Comparison of ENCODE assay signal across 8 mouse cellular contexts in genomic region chr2:33887328-33888099, GRCm38 (mm10). TPM values are rescaled to one million over a fixed set of nuclear protein-coding genes. Genes with fewer than 3 reads are reported as not detected.
DNase-seq lines count a peak whose midpoint lies in the region; ATAC-seq and TF ChIP-seq lines count a peak whose summit lies in the region.

Mvb12b (minus strand) TSS chr2:33887946.

- H3K9ac ChIP-seq in heart, embryonic 13.5 days: peak within 1 kb of the TSS; percentile 98
- peak within 1 kb of the TSS; percentile 99 for H3K9ac ChIP-seq in kidney, embryonic 16.5 days (replicated peaks; ENCODE audit: low read length)
- peak within 1 kb of the TSS; percentile 95 for H3K9ac ChIP-seq in liver, embryonic 13.5 days
- H3K9ac ChIP-seq in neural tube, embryonic 11.5 days (ENCODE audit: low read length): peak within 1 kb of the TSS; percentile 99

- TF ChIP-seq POLR2A in bone marrow, adult 2 months (IDR thresholded peaks at IDR 0.05; ENCODE audit: borderline replicate concordance, control insufficient read depth, low read depth, low read length): no peak
- peak; percentile 57 for TF ChIP-seq POLR2A in embryonic fibroblast, embryonic 13.5 days (IDR thresholded peaks at IDR 0.05; ENCODE audit: low read depth, low read length)
- no peak for TF ChIP-seq POLR2A in testis, adult 2 months (IDR thresholded peaks at IDR 0.05; ENCODE audit: control insufficient read depth, low read depth, low read length)

- 0 out of 2 replicates have a peak, but pooled peaks cover under 1% of the 10 kb centered on the region for H3K27me3 ChIP-seq in heart, embryonic 13.5 days (replicated peaks)
- H3K27me3 ChIP-seq in kidney, embryonic 16.5 days (ENCODE audit: insufficient read depth, low read length): no peaks in the 10 kb centered on the region
- 0 out of 2 replicates have a peak, but pooled peaks cover 3% of the 10 kb centered on the region for H3K27me3 ChIP-seq in liver, embryonic 13.5 days
- no peaks in the 10 kb centered on the region for H3K27me3 ChIP-seq in neural tube, embryonic 11.5 days (ENCODE audit: control insufficient read depth, insufficient read depth, low read length)
- no peaks in the 10 kb centered on the region for H3K27me3 ChIP-seq in testis, adult 2 months (ENCODE audit: control insufficient read depth, insufficient read depth, low read length)

- H3K4me3 ChIP-seq in bone marrow, adult 2 months (replicated peaks; ENCODE audit: control insufficient read depth, low read depth, low read length): peak within 1 kb of the TSS; percentile 89
- peak within 1 kb of the TSS; percentile 54 for H3K4me3 ChIP-seq in embryonic fibroblast, embryonic 13.5 days (ENCODE audit: insufficient read depth, low read length)
- H3K4me3 ChIP-seq in heart, embryonic 13.5 days: peak within 1 kb of the TSS; percentile 90
- peak within 1 kb of the TSS; percentile 77 for H3K4me3 ChIP-seq in kidney, embryonic 16.5 days (ENCODE audit: low read length)
- H3K4me3 ChIP-seq in liver, embryonic 13.5 days (replicated peaks): peak within 1 kb of the TSS; percentile 85
- H3K4me3 ChIP-seq in neural tube, embryonic 11.5 days (ENCODE audit: low read depth, low read length): peak within 1 kb of the TSS; percentile 88
- H3K4me3 ChIP-seq in testis, adult 2 months (ENCODE audit: control insufficient read depth, low read depth, low read length): peak within 1 kb of the TSS; percentile 87

- DNase-seq in CD4-positive, CD25-positive, alpha-beta regulatory T cell, adult 2 months (ENCODE audit: low read depth, low spot score): peak; percentile 74
- DNase-seq in liver, embryonic 13.5 days: peak; percentile 45
- peak; percentile 74 for DNase-seq in neural tube, embryonic 11.5 days (ENCODE audit: low spot score)

- H3K4me1 ChIP-seq in bone marrow, adult 2 months (ENCODE audit: control insufficient read depth, insufficient read depth, low read length): peaks cover 1% of the 10 kb centered on the region; the same call in 1 of the 2 replicates
- H3K4me1 ChIP-seq in embryonic fibroblast, embryonic 13.5 days (ENCODE audit: control insufficient read depth, insufficient read depth, low read length): no peaks in the 10 kb centered on the region; the same call in 1 of the 2 replicates
- H3K4me1 ChIP-seq in heart, embryonic 13.5 days: peaks cover 29% of the 10 kb centered on the region
- peaks cover 32% of the 10 kb centered on the region for H3K4me1 ChIP-seq in kidney, embryonic 16.5 days (ENCODE audit: insufficient read depth, low read length)
- peaks cover 42% of the 10 kb centered on the region for H3K4me1 ChIP-seq in liver, embryonic 13.5 days (replicated peaks)
- peaks cover 28% of the 10 kb centered on the region for H3K4me1 ChIP-seq in neural tube, embryonic 11.5 days (ENCODE audit: control insufficient read depth, insufficient read depth, low read length)
- peaks cover 9% of the 10 kb centered on the region for H3K4me1 ChIP-seq in testis, adult 2 months (ENCODE audit: control insufficient read depth, insufficient read depth, low read length)

- peak; percentile 75 for ATAC-seq in heart, embryonic 13.5 days (ENCODE audit: extremely low read depth, insufficient number of reproducible peaks, low FRiP score, low TSS enrichment)
- peak; percentile 92 for ATAC-seq in kidney, embryonic 16.5 days (ENCODE audit: low FRiP score, low TSS enrichment)
- peak; percentile 81 for ATAC-seq in liver, embryonic 13.5 days (ENCODE audit: low read depth)
- peak; percentile 63 for ATAC-seq in neural tube, embryonic 11.5 days (ENCODE audit: insufficient read depth, low FRiP score, low TSS enrichment)

- no peaks in the 10 kb centered on the region for H3K9me3 ChIP-seq in heart, embryonic 13.5 days
- H3K9me3 ChIP-seq in kidney, embryonic 16.5 days (ENCODE audit: low read length): no peaks in the 10 kb centered on the region
- H3K9me3 ChIP-seq in liver, embryonic 13.5 days (replicated peaks): no peaks in the 10 kb centered on the region
- no peaks in the 10 kb centered on the region for H3K9me3 ChIP-seq in neural tube, embryonic 11.5 days (ENCODE audit: control insufficient read depth, low read length)

- peak within 1 kb of the TSS; percentile 83 for H3K4me2 ChIP-seq in heart, embryonic 13.5 days
- H3K4me2 ChIP-seq in kidney, embryonic 16.5 days (replicated peaks; ENCODE audit: low read depth, low read length): peak within 1 kb of the TSS; percentile 72
- H3K4me2 ChIP-seq in liver, embryonic 13.5 days: peak within 1 kb of the TSS; percentile 97
- peak within 1 kb of the TSS; percentile 88 for H3K4me2 ChIP-seq in neural tube, embryonic 11.5 days (ENCODE audit: low read depth)

- peak within 1 kb of the TSS; percentile 84 for H3K27ac ChIP-seq in bone marrow, adult 2 months (ENCODE audit: control insufficient read depth, insufficient read depth, low read depth, low read length, poor library complexity)
- H3K27ac ChIP-seq in embryonic fibroblast, embryonic 13.5 days (ENCODE audit: insufficient read depth, low read length): no peak within 1 kb of the TSS
- H3K27ac ChIP-seq in heart, embryonic 13.5 days (replicated peaks): peak within 1 kb of the TSS; percentile 82
- peak within 1 kb of the TSS; percentile 93 for H3K27ac ChIP-seq in kidney, embryonic 16.5 days (ENCODE audit: low read length)
- peak within 1 kb of the TSS; percentile 90 for H3K27ac ChIP-seq in liver, embryonic 13.5 days
- peak within 1 kb of the TSS; percentile 99 for H3K27ac ChIP-seq in neural tube, embryonic 11.5 days (ENCODE audit: low read depth, low read length)
- H3K27ac ChIP-seq in testis, adult 2 months (ENCODE audit: control insufficient read depth, insufficient read depth, low read depth, low read length): no peak within 1 kb of the TSS; the same call in 1 of the 2 replicates

- H3K36me3 ChIP-seq in heart, embryonic 13.5 days: no peaks in the 10 kb centered on the region
- no peaks in the 10 kb centered on the region for H3K36me3 ChIP-seq in kidney, embryonic 16.5 days (ENCODE audit: insufficient read depth, low read length)
- no peaks in the 10 kb centered on the region for H3K36me3 ChIP-seq in liver, embryonic 13.5 days
- no peaks in the 10 kb centered on the region for H3K36me3 ChIP-seq in neural tube, embryonic 11.5 days (ENCODE audit: control insufficient read depth, insufficient read depth, low read length)
- no peaks in the 10 kb centered on the region for H3K36me3 ChIP-seq in testis, adult 2 months (ENCODE audit: control insufficient read depth, insufficient read depth, low read length)

- WGBS in bone marrow, adult 2 months: 3% methylated on average over 58 of the region's 67 CpGs
- under 1% methylated on average over 27 of the region's 67 CpGs for WGBS in heart, embryonic 13.5 days
- under 1% methylated on average over 28 of the region's 67 CpGs for WGBS in kidney, embryonic 16.5 days
- WGBS in liver, embryonic 13.5 days (ENCODE audit: insufficient replicate concordance): under 1% methylated on average over 49 of the region's 67 CpGs
- 0% methylated on average over 16 of the region's 67 CpGs for WGBS in neural tube, embryonic 11.5 days

- no peak for TF ChIP-seq CTCF in bone marrow, adult 2 months (IDR thresholded peaks at IDR 0.05; ENCODE audit: control insufficient read depth, insufficient read depth, low read length)
- no peak for TF ChIP-seq CTCF in embryonic fibroblast, embryonic 13.5 days (IDR thresholded peaks at IDR 0.05; ENCODE audit: borderline replicate concordance, insufficient read depth, low read length)
- TF ChIP-seq CTCF in testis, adult 2 months (IDR thresholded peaks at IDR 0.05; ENCODE audit: control insufficient read depth, insufficient read depth, insufficient replicate concordance, low read depth, low read length): no peak

RNA-seq across cellular contexts. Expression of gene Mvb12b, which starts in this region (rescaled TPM):
- polyA plus RNA-seq in bone marrow, adult 2 months (2011; ENCODE audit: insufficient read depth, insufficient read length, low replicate concordance, missing spikeins): 18.3 and 38.3 TPM in 2 replicates
- polyA plus RNA-seq in embryonic fibroblast, embryonic 13.5 days (2011; ENCODE audit: insufficient read length, low read depth, missing spikeins): 21.2 and 26.2 TPM in 2 replicates
- polyA plus RNA-seq in heart, embryonic 13.5 days (2015; fragmentation: Nextera tagmentation; extraction: Ambion mirVana): 10.9 and 11.3 TPM in 2 replicates
- polyA plus RNA-seq in kidney, embryonic 16.5 days (2015; fragmentation: Nextera tagmentation; extraction: Ambion mirVana): 14.2 and 16.4 TPM in 2 replicates
- 11.8 and 14.5 TPM in 2 replicates for polyA plus RNA-seq in liver, embryonic 13.5 days (2015; fragmentation: Nextera tagmentation; extraction: Ambion mirVana)
- 37.0 and 43.7 TPM in 2 replicates for polyA plus RNA-seq in neural tube, embryonic 11.5 days (2014; fragmentation: Nextera tagmentation; extraction: Ambion mirVana)
- 2.0 and 2.5 TPM in 2 replicates for polyA plus RNA-seq in testis, adult 2 months (2012; rRNA removed)

Comparison
In these comparisons a context has a peak if more than half of its experiments do, and no peak if none do; other contexts are left out.
1. H3K27ac ChIP-seq: peak in bone marrow, adult 2 months (single experiment), heart, embryonic 13.5 days (single experiment), kidney, embryonic 16.5 days (single experiment), liver, embryonic 13.5 days (single experiment) and neural tube, embryonic 11.5 days (single experiment); none in embryonic fibroblast, embryonic 13.5 days (single experiment) and testis, adult 2 months (single experiment).
2. Peak in every context shown above with its lines, with median percentiles within 50 percentile points of each other: DNase-seq, H3K4me3 ChIP-seq, ATAC-seq, H3K4me2 ChIP-seq and H3K9ac ChIP-seq.